Mouse (Mus musculus) E14TG2a.4 (cell line): Measurements from ENCODE around the gene Fam193a.

ENCODE experiments used
- CTCF ChIP-seq: conservative IDR thresholded peaks from 2 replicates; pipeline ENCODE4 v1.5.1; 2014; ENCODE audit warnings: low read length
- POU5F1 ChIP-seq: IDR thresholded peaks from 2 replicates; pipeline ENCODE4 v1.6.1; 2014; ENCODE audit warnings: low read length, borderline replicate concordance

- TF ChIP-seq CTCF (no peak), POU5F1 (no peak)
Observed at GRCm38 (mm10) chr5:34326875-34327576, 42.7 kb upstream of the Fam193a start.
